Mouse (Mus musculus) limb, embryonic 15.5 days (tissue): ENCODE results near the gene Pappa. TPM values are rescaled to one million over a fixed set of nuclear protein-coding genes. Genes with fewer than 3 reads are reported as not detected.

ENCODE experiments used
- ATAC-seq: fragments of 200-750 bp; cut with Nextera tagmentation; 2 replicates; pipeline ENCODE4 v1.8.0; 2017; ENCODE audit warnings: low read depth, moderate TSS enrichment; ENCODE audit not compliant: insufficient number of reproducible peaks, low FRiP score, low TSS enrichment
- H3K27ac ChIP-seq: fragments of 300-500 bp; sonication (generic); 2 replicates; pipeline ENCODE4 v1.5.1; 2015; ENCODE audit warnings: moderate library complexity, mild to moderate bottlenecking, inconsistent platforms
- H3K27me3 ChIP-seq: fragments of 300-500 bp; sonication (generic); 2 replicates; pipeline ENCODE4 v1.6.1; 2015; ENCODE audit warnings: inconsistent platforms
- H3K36me3 ChIP-seq: fragments of 300-500 bp; sonication (generic); 2 replicates; pipeline ENCODE4 v1.6.1; 2015; ENCODE audit warnings: inconsistent platforms
- H3K4me1 ChIP-seq: fragments of 300-500 bp; sonication (generic); 2 replicates; pipeline ENCODE4 v1.6.1; 2015; ENCODE audit warnings: inconsistent platforms
- H3K4me2 ChIP-seq: fragments of 300-500 bp; sonication (generic); 2 replicates; pipeline ENCODE4 v1.6.1; 2015; ENCODE audit warnings: mild to moderate bottlenecking, inconsistent platforms
- H3K4me3 ChIP-seq: fragments of 300-500 bp; sonication (generic); 2 replicates; pipeline ENCODE4 v1.5.1; 2015; ENCODE audit warnings: mild to moderate bottlenecking, inconsistent platforms
- H3K9ac ChIP-seq: fragments of 300-500 bp; sonication (generic); 2 replicates; pipeline ENCODE4 v1.6.1; 2015; ENCODE audit warnings: inconsistent platforms
- H3K9me3 ChIP-seq: fragments of 300-500 bp; sonication (generic); 2 replicates; pipeline ENCODE4 v1.6.1; 2016; ENCODE audit warnings: inconsistent platforms
- WGBS: fragments of 180-500 bp; shearing (Covaris S2); methylation state at CpG from one replicate; pipeline ENCODE4 v1.1.7; 2015; 5-methylcytosine and 5-hydroxymethylcytosine counted together
- polyA plus RNA-seq: library from polyadenylated mRNA; unstranded; fragments of >200 nt; fragmentation: Nextera tagmentation; extraction: Ambion mirVana; gene quantifications from 2 replicates; pipeline ENCODE4 v1.2.1, GENCODE M21; 2015

The Pappa gene
- polyA plus RNA-seq, 1 experiment from 2014 or later, result 1.1 TPM

- H3K4me2 ChIP-seq, result no peak overlapping the region
- H3K4me1 ChIP-seq, result no peaks in the 10 kb centered on the region; the same call in 1 of the 2 replicates
- H3K4me3 ChIP-seq, result no peak overlapping the region
- no peaks in the 10 kb centered on the region for H3K27me3 ChIP-seq
- 71% methylated on average over 3 of the region's 3 CpGs for WGBS
- H3K36me3 ChIP-seq, result no peaks in the 10 kb centered on the region
- no peak overlapping the region for H3K9ac ChIP-seq
- H3K27ac ChIP-seq, result no peak overlapping the region
- no peak for ATAC-seq
- no peaks in the 10 kb centered on the region for H3K9me3 ChIP-seq
Measured at GRCm38 (mm10) chr4:65302666-65303065, 178.7 kb downstream of the Pappa start.

- Histone ChIP-seq H3K36me3 (no peaks in the 10 kb centered on the region), H3K9ac (no peak overlapping the region), H3K27ac (no peak overlapping the region), H3K9me3 (no peaks in the 10 kb centered on the region), H3K27me3 (no peaks in the 10 kb centered on the region), H3K4me2 (no peak overlapping the region), H3K4me1 (no peaks in the 10 kb centered on the region), H3K4me3 (no peak overlapping the region)
- no peak for ATAC-seq
- 59% methylated on average over 10 of the region's 10 CpGs for WGBS
Measured at GRCm38 (mm10) chr4:65317877-65318525, 194.0 kb downstream of the Pappa start.

- no peaks in the 10 kb centered on the region for H3K4me1 ChIP-seq
- no peak overlapping the region for H3K27ac ChIP-seq
- H3K9me3 ChIP-seq, result no peaks in the 10 kb centered on the region
- 88% methylated on average over 4 of the region's 4 CpGs for WGBS
- no peak overlapping the region for H3K4me3 ChIP-seq
- ATAC-seq, result no peak
- H3K36me3 ChIP-seq, result no peaks in the 10 kb centered on the region
- no peak overlapping the region for H3K4me2 ChIP-seq
- H3K9ac ChIP-seq, result no peak overlapping the region
- no peaks in the 10 kb centered on the region for H3K27me3 ChIP-seq
Measured at GRCm38 (mm10) chr4:65321340-65321739, 197.4 kb downstream of the Pappa start.

DNA sequence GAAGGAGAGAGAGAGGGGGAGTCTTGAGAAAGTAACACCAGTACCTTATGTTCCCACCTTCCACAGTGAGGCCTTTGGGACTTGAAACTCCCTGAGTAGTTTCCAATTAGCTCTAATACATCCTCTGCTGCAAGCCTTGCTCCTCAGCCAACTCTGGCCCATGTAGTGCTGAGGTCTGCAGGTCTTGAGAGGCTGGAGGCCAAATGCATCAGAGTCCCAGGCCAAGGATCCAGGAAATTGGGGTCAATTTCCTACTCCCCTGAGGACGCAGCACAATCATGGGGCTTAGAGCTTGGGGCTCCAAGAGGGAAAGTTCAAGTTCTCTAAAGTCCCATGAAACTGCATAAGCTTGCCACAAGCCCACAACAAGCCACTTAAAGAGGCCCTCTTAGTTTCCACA lies 198.0 kb downstream of the Pappa start:
- WGBS, result 61% methylated on average over 1 of the region's 1 CpGs
- no peak overlapping the region for H3K27ac ChIP-seq
- H3K27me3 ChIP-seq, result no peaks in the 10 kb centered on the region
- no peaks in the 10 kb centered on the region for H3K36me3 ChIP-seq
- no peak overlapping the region for H3K4me3 ChIP-seq
- no peak for ATAC-seq
- H3K4me2 ChIP-seq, result no peak overlapping the region
- H3K9ac ChIP-seq, result no peak overlapping the region
- H3K9me3 ChIP-seq, result no peaks in the 10 kb centered on the region
- H3K4me1 ChIP-seq, result no peaks in the 10 kb centered on the region

DNA sequence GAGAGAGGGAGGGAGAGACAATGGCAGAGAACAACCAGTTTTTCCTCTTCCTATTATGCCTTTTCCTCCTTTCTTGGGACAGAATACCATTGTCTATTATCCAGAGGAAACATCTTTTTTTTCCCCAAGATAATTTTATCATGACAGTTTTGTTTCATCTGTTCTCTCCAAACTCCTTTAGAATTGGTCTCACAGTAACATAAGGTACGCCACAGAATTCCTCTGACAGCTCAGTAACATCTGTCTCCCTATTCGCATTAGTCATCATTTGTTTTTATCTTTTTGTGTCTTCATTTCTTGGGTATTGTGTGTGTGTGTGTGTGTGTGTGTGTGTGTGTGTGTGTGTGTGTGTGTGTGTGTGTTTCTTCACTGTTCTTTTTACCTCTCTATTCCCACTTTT lies 201.8 kb downstream of the Pappa start:
- Histone ChIP-seq H3K9ac (no peak overlapping the region), H3K27me3 (no peaks in the 10 kb centered on the region), H3K27ac (no peak overlapping the region), H3K4me1 (no peaks in the 10 kb centered on the region), H3K36me3 (no peaks in the 10 kb centered on the region), H3K9me3 (no peaks in the 10 kb centered on the region), H3K4me3 (no peak overlapping the region), H3K4me2 (no peak overlapping the region)
- ATAC-seq, result no peak
- 88% methylated on average over 2 of the region's 2 CpGs for WGBS

DNA sequence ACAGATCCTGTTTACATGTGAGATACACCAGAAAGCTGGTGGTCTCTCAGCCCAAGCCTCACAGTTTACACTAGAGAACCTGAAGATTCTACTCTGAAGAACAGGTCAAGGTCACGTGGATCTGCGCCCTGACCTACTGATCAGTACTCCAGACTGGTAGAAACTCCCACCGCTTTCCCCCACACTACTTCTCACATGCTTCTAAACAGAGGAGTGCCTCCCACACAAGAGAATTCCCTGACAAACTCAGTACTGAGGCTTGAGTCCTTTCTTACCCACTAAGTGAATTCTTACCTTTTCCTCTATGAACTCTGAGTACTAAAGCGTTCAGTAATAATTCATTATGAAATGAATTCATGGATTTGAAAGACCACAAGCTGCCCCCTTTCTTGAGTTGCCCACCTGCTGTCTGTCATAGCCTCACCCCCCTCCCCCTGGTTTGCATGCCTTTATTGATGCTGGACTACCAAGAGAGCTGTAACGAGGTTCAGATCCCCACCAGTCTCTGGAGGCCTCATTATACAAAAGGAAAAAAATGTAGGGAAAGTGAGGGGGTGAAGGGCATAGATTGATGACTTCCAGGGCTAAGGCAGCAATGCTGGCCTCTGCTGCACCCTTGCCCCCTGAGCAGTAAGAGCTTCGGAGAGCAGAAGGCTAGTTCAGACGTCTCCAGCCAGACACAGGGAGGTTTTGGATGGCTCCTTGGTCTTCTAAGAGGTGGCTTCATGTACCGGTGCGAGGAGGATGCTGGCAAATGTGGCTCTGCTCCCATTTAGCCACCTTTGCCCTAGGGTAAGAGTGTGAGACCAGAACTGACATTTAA lies 204.7 kb downstream of the Pappa start:
- no peaks in the 10 kb centered on the region for H3K27me3 ChIP-seq
- H3K4me2 ChIP-seq, result no peak overlapping the region
- 54% methylated on average over 9 of the region's 9 CpGs for WGBS
- H3K27ac ChIP-seq, result no peak overlapping the region
- ATAC-seq, result no peak
- H3K36me3 ChIP-seq, result no peaks in the 10 kb centered on the region
- no peaks in the 10 kb centered on the region for H3K9me3 ChIP-seq
- no peaks in the 10 kb centered on the region for H3K4me1 ChIP-seq
- no peak overlapping the region for H3K9ac ChIP-seq
- no peak overlapping the region for H3K4me3 ChIP-seq

GRCm38 (mm10) chr4:65333718-65334117 lies 209.7 kb downstream of the Pappa start:
- no peak overlapping the region for H3K27ac ChIP-seq
- no peaks in the 10 kb centered on the region for H3K4me1 ChIP-seq
- H3K9me3 ChIP-seq, result no peaks in the 10 kb centered on the region
- 21% methylated on average over 1 of the region's 1 CpGs for WGBS
- H3K4me3 ChIP-seq, result no peak overlapping the region
- no peak overlapping the region for H3K9ac ChIP-seq
- ATAC-seq, result no peak
- no peaks in the 10 kb centered on the region for H3K36me3 ChIP-seq
- H3K27me3 ChIP-seq, result no peaks in the 10 kb centered on the region
- no peak overlapping the region for H3K4me2 ChIP-seq

GRCm38 (mm10) chr4:65341766-65342165 lies 217.8 kb downstream of the Pappa start:
- Histone ChIP-seq H3K4me3 (no peak overlapping the region), H3K4me2 (no peak overlapping the region), H3K27me3 (no peaks in the 10 kb centered on the region), H3K36me3 (no peaks in the 10 kb centered on the region), H3K4me1 (no peaks in the 10 kb centered on the region), H3K27ac (no peak overlapping the region), H3K9ac (no peak overlapping the region), H3K9me3 (no peaks in the 10 kb centered on the region)
- 63% methylated on average over 3 of the region's 3 CpGs for WGBS
- no peak for ATAC-seq

DNA sequence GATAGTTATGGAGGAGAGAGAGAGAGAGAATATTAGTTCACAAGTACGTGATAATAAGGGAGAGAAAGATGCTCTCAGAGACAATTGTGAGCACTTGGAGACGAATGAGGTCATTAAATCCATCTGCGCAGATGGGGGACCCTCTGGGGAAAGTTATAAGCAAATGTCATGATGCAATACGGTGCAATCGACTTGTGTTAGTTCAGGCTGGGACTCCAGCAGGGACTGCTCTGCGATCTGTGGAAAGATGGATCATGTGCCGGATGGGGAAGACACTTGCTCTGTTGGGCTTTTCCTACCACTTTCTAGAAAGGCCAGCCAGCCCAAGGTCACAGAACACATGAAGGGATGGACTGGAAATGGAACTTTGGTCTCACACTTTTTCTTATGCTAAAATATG lies 226.5 kb downstream of the Pappa start:
- whole genome bisulfite sequencing, result 76% methylated on average over 7 of the region's 7 CpGs

DNA sequence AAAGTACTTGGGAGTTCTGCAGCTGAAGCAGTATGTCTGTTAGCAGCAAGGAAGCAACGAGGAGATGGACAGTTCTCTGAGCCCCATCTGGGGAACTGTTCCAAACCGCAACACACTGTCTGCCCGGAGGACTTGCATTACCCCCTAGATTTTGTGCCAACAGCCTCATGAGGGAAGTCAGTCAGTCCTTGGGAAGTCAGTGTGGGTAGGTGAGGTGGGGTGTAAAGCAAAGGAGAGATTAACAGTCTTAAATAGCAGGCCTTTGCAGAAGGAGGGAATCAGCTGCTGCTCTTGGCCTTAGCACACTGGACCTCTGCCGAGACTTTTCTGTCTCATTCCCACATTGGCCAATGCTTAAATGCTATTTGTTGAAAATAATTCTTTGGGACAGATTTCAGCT lies 230.6 kb downstream of the Pappa start:
- no peaks in the 10 kb centered on the region for H3K4me1 ChIP-seq
- H3K9ac ChIP-seq, result no peak overlapping the region
- 65% methylated on average over 4 of the region's 4 CpGs for WGBS
- no peaks in the 10 kb centered on the region for H3K36me3 ChIP-seq
- no peak for ATAC-seq
- no peak overlapping the region for H3K4me3 ChIP-seq
- no peak overlapping the region for H3K4me2 ChIP-seq
- no peak overlapping the region for H3K27ac ChIP-seq
- H3K27me3 ChIP-seq, result no peaks in the 10 kb centered on the region
- no peaks in the 10 kb centered on the region for H3K9me3 ChIP-seq

More for the DNA sequence above, 226.5 kb downstream of the Pappa start:
- H3K9ac ChIP-seq, result no peak overlapping the region
- H3K4me2 ChIP-seq, result no peak overlapping the region
- no peaks in the 10 kb centered on the region for H3K9me3 ChIP-seq
- H3K4me3 ChIP-seq, result no peak overlapping the region
- no peaks in the 10 kb centered on the region for H3K36me3 ChIP-seq
- H3K27me3 ChIP-seq, result no peaks in the 10 kb centered on the region
- no peaks in the 10 kb centered on the region for H3K4me1 ChIP-seq
- no peak for ATAC-seq
- no peak overlapping the region for H3K27ac ChIP-seq

- Histone ChIP-seq H3K36me3 (no peaks in the 10 kb centered on the region), H3K27ac (0 out of 2 replicates have a peak overlapping the region, but pooled peaks have one; percentile 33)
- ATAC-seq, result no peak
Measured at GRCm38 (mm10) chr4:65367135-65367534, 243.2 kb downstream of the Pappa start.

GRCm38 (mm10) chr4:65372731-65373130 lies 248.8 kb downstream of the Pappa start:
- Histone ChIP-seq H3K4me2 (no peak overlapping the region), H3K4me3 (no peak overlapping the region), H3K9ac (no peak overlapping the region), H3K36me3 (no peaks in the 10 kb centered on the region), H3K9me3 (no peaks in the 10 kb centered on the region), H3K27ac (no peak overlapping the region), H3K4me1 (no peaks in the 10 kb centered on the region), H3K27me3 (no peaks in the 10 kb centered on the region)
- 86% methylated on average over 3 of the region's 3 CpGs for WGBS
- ATAC-seq, result no peak

More at GRCm38 (mm10) chr4:65367135-65367534, 243.2 kb downstream of the Pappa start:
- Histone ChIP-seq H3K27me3 (no peaks in the 10 kb centered on the region), H3K4me1 (no peaks in the 10 kb centered on the region), H3K4me3 (no peak overlapping the region), H3K4me2 (no peak overlapping the region), H3K9ac (no peak overlapping the region), H3K9me3 (no peaks in the 10 kb centered on the region)
